Mouse (Mus musculus): Measurements from ENCODE around the gene Zfp335. TPM values are rescaled to one million over a fixed set of nuclear protein-coding genes. Genes with fewer than 3 reads are reported as not detected.

Zfp335 gene
- polyA plus RNA-seq, 1 experiment from 2014 or later: 8.0 TPM

DNA sequence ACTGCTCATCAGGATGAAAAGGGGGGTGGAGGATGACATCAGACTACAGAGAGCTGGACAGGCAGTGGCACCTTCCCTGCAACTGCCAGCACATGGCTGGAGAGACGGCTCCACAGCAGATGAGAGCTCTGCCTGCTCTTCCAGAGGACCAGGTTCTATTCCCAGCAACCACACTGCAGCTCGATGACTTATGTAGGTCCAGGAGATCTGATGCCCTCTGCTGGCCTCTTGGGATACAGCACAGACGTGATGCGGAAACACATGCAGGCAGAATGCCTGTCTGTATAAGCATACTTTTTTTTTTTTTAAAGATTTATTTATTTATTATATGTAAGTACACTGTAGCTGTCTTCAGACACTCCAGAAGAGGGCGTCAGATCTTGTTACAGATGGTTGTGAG is 6.8 kb upstream of the Zfp335 start:
- no peaks in the 10 kb centered on the region for H3K27me3 ChIP-seq (ENCODE audit: control insufficient read depth, insufficient read depth, low read length)
- 53% methylated on average over 4 of the region's 5 CpGs for WGBS
- H3K4me2 ChIP-seq (ENCODE audit: low read depth, low read length): no peak overlapping the region
- DNase-seq (ENCODE audit: low spot score): peak; percentile 60
- H3K36me3 ChIP-seq (replicated peaks; ENCODE audit: control insufficient read depth, insufficient read depth, low read depth, low read length): no peaks in the 10 kb centered on the region
- H3K9me3 ChIP-seq (replicated peaks; ENCODE audit: control insufficient read depth, low read length): no peaks in the 10 kb centered on the region
- ATAC-seq (replicated peaks; ENCODE audit: insufficient number of reproducible peaks, low FRiP score, low TSS enrichment, low read depth): no peak
- no peak overlapping the region for H3K27ac ChIP-seq (replicated peaks; ENCODE audit: low read depth, low read length)
- H3K9ac ChIP-seq (replicated peaks; ENCODE audit: low read length): no peak overlapping the region
- H3K4me3 ChIP-seq (ENCODE audit: low read depth, low read length): no peak overlapping the region
- H3K4me1 ChIP-seq (ENCODE audit: control insufficient read depth, insufficient read depth, low read length): no peaks in the 10 kb centered on the region

- no peak overlapping the region for H3K9ac ChIP-seq (replicated peaks; ENCODE audit: low read length)
- DNase-seq (ENCODE audit: low spot score) (no peak), ATAC-seq (replicated peaks; ENCODE audit: insufficient number of reproducible peaks, low FRiP score, low TSS enrichment, low read depth) (no peak)
- no peaks in the 10 kb centered on the region for H3K4me1 ChIP-seq (ENCODE audit: control insufficient read depth, insufficient read depth, low read length)
- H3K4me2 ChIP-seq (ENCODE audit: low read depth, low read length): no peak overlapping the region
- H3K27ac ChIP-seq (replicated peaks; ENCODE audit: low read depth, low read length): no peak overlapping the region
- no peaks in the 10 kb centered on the region for H3K36me3 ChIP-seq (replicated peaks; ENCODE audit: control insufficient read depth, insufficient read depth, low read depth, low read length)
- WGBS: 67% methylated on average over 10 of the region's 10 CpGs
- no peak overlapping the region for H3K4me3 ChIP-seq (ENCODE audit: low read depth, low read length)
- H3K27me3 ChIP-seq (ENCODE audit: control insufficient read depth, insufficient read depth, low read length): no peaks in the 10 kb centered on the region
- no peaks in the 10 kb centered on the region for H3K9me3 ChIP-seq (replicated peaks; ENCODE audit: control insufficient read depth, low read length)
Observed at GRCm38 (mm10) chr2:164917371-164917770, 5.8 kb upstream of the Zfp335 start.

GRCm38 (mm10) chr2:164916820-164917219 is 5.3 kb upstream of the Zfp335 start:
- Histone ChIP-seq H3K27ac (replicated peaks; ENCODE audit: low read depth, low read length) (no peak overlapping the region), H3K4me2 (ENCODE audit: low read depth, low read length) (no peak overlapping the region), H3K36me3 (replicated peaks; ENCODE audit: control insufficient read depth, insufficient read depth, low read depth, low read length) (no peaks in the 10 kb centered on the region), H3K4me3 (ENCODE audit: low read depth, low read length) (no peak overlapping the region), H3K4me1 (ENCODE audit: control insufficient read depth, insufficient read depth, low read length) (no peaks in the 10 kb centered on the region), H3K9ac (replicated peaks; ENCODE audit: low read length) (no peak overlapping the region), H3K9me3 (replicated peaks; ENCODE audit: control insufficient read depth, low read length) (no peaks in the 10 kb centered on the region), H3K27me3 (ENCODE audit: control insufficient read depth, insufficient read depth, low read length) (no peaks in the 10 kb centered on the region)
- DNase-seq (ENCODE audit: low spot score): no peak
- 70% methylated on average over 5 of the region's 5 CpGs for WGBS
- ATAC-seq (replicated peaks; ENCODE audit: insufficient number of reproducible peaks, low FRiP score, low TSS enrichment, low read depth): no peak

DNA sequence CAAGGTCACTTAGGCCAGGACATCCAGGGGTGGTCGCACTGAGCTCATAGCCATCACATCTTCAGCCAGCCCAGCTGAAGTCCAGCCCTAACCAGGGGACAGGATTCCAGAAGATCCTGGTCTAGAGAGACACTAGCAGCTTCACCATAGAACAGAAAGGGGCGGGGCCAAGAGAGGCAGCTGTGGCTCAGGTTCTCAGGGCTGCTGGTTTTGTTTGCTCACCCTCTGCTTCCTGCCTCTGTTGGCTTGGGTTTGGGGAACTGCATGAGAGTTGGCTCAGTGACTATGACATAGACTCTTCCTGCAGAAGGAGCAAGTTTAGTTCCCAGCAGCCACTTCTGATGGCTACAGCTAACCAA is 1.9 kb upstream of the Zfp335 start:
- Histone ChIP-seq H3K27ac (replicated peaks; ENCODE audit: low read depth, low read length) (no peak overlapping the region), H3K4me2 (ENCODE audit: low read depth, low read length) (no peak overlapping the region)
- 87% methylated on average over 2 of the region's 2 CpGs for WGBS

DNA sequence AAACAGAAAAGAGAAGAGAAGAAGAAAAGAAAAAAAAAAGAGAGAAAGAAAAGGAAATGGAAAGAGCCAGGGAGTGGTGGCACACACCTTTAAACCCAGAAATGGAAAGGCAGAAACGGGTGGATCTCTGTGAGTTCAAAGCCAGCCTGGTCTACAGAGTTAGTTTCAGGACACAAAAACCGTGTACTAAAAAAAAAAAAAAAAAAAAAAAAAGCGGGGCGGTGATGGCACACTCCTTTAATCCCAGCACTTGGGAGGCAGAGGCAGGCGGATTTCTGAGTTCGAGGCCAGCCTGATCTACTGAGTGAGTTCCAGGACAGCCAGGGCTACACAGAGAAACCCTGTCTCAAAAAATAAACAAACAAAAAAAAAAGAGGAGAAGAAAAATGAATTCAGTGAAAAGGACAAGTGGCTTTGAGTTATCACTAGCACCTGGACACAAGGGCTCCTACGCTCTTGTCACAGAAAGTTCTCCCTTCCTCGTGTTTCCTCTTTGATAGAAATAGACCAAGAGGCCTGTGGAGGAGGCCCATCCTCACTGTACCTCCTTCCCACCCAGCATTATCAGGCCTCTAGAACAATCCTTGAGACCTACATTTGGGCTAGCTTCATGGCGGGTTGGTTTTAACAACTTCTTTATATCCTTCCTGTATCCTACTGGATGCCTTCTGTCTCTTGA is 1.3 kb upstream of the Zfp335 start:
- Histone ChIP-seq H3K4me3 (ENCODE audit: low read depth, low read length) (peak overlapping the region; percentile 73; the same call in 1 of the 2 replicates), H3K27ac (replicated peaks; ENCODE audit: low read depth, low read length) (no peak overlapping the region), H3K9ac (replicated peaks; ENCODE audit: low read length) (no peak overlapping the region; the same call in 1 of the 2 replicates), H3K4me1 (ENCODE audit: control insufficient read depth, insufficient read depth, low read length) (no peaks in the 10 kb centered on the region), H3K4me2 (ENCODE audit: low read depth, low read length) (no peak overlapping the region; the same call in 1 of the 2 replicates), H3K27me3 (ENCODE audit: control insufficient read depth, insufficient read depth, low read length) (no peaks in the 10 kb centered on the region), H3K36me3 (replicated peaks; ENCODE audit: control insufficient read depth, insufficient read depth, low read depth, low read length) (peaks cover 9% of the 10 kb centered on the region), H3K9me3 (replicated peaks; ENCODE audit: control insufficient read depth, low read length) (no peaks in the 10 kb centered on the region)
- DNase-seq (ENCODE audit: low spot score) (no peak), ATAC-seq (replicated peaks; ENCODE audit: insufficient number of reproducible peaks, low FRiP score, low TSS enrichment, low read depth) (no peak)
- WGBS: 91% methylated on average over 8 of the region's 9 CpGs

More for the DNA sequence above, 1.9 kb upstream of the Zfp335 start:
- DNase-seq (ENCODE audit: low spot score): no peak
- Histone ChIP-seq H3K9me3 (replicated peaks; ENCODE audit: control insufficient read depth, low read length) (no peaks in the 10 kb centered on the region), H3K9ac (replicated peaks; ENCODE audit: low read length) (no peak overlapping the region; the same call in 1 of the 2 replicates), H3K36me3 (replicated peaks; ENCODE audit: control insufficient read depth, insufficient read depth, low read depth, low read length) (peaks cover 4% of the 10 kb centered on the region; the same call in 1 of the 2 replicates), H3K27me3 (ENCODE audit: control insufficient read depth, insufficient read depth, low read length) (no peaks in the 10 kb centered on the region), H3K4me1 (ENCODE audit: control insufficient read depth, insufficient read depth, low read length) (no peaks in the 10 kb centered on the region), H3K4me3 (ENCODE audit: low read depth, low read length) (no peak overlapping the region)
- no peak for ATAC-seq (replicated peaks; ENCODE audit: insufficient number of reproducible peaks, low FRiP score, low TSS enrichment, low read depth)

- H3K4me2 ChIP-seq (ENCODE audit: low read depth, low read length): peak overlapping the region; percentile 83
- H3K9ac ChIP-seq (replicated peaks; ENCODE audit: low read length): peak overlapping the region; percentile 98
- H3K4me3 ChIP-seq (ENCODE audit: low read depth, low read length): peak overlapping the region; percentile 73
- ATAC-seq (replicated peaks; ENCODE audit: insufficient number of reproducible peaks, low FRiP score, low TSS enrichment, low read depth): peak; percentile 8; the same call in 1 of the 2 replicates
- no peaks in the 10 kb centered on the region for H3K9me3 ChIP-seq (replicated peaks; ENCODE audit: control insufficient read depth, low read length)
- H3K27me3 ChIP-seq (ENCODE audit: control insufficient read depth, insufficient read depth, low read length): no peaks in the 10 kb centered on the region
- peak overlapping the region; percentile 98 for H3K27ac ChIP-seq (replicated peaks; ENCODE audit: low read depth, low read length)
- no peaks in the 10 kb centered on the region for H3K4me1 ChIP-seq (ENCODE audit: control insufficient read depth, insufficient read depth, low read length)
- H3K36me3 ChIP-seq (replicated peaks; ENCODE audit: control insufficient read depth, insufficient read depth, low read depth, low read length): peaks cover 17% of the 10 kb centered on the region
- 19% methylated on average over 12 of the region's 12 CpGs for WGBS
- DNase-seq (ENCODE audit: low spot score): peak; percentile 31
Observed at GRCm38 (mm10) chr2:164912151-164912550, 594 bp upstream of the Zfp335 start.

DNA sequence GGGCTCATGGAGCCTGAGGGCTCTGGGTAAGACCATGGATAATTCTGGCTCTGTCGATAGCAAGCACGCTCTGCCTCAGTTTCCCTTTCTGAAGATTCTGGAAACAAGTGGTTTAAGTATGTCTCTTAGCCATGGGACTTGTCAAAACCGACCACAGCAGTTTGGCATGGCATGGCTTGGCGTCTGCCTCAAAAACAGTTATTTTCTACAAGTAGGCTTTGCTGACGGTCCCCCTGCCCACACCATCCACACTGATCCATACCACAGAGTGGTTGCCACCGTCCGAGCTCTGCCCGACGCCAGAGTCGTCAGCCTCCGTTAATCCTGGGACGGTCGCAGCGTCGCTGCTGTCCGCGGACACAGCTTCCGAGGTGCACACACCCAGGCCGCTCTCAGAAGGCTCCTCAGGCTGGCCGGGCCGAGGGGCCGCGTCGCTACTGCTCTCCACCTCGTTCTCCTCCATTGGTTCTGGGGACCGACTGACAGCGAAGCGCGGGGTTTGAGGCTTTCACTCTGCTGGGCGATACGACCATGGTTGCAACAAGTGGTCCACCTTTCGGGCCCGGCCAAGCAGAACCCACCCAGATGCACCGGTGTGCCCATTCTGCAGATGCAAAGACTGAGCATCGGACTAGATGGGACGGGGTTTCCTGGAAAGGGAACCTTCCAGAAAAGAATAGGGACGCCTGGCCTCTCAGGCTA is 1.0 kb downstream of the Zfp335 start:
- DNase-seq (ENCODE audit: low spot score) (no peak), ATAC-seq (replicated peaks; ENCODE audit: insufficient number of reproducible peaks, low FRiP score, low TSS enrichment, low read depth) (peak; percentile 0; the same call in 1 of the 2 replicates)
- Histone ChIP-seq H3K4me2 (ENCODE audit: low read depth, low read length) (peak overlapping the region; percentile 83), H3K4me3 (ENCODE audit: low read depth, low read length) (peak overlapping the region; percentile 73), H3K9me3 (replicated peaks; ENCODE audit: control insufficient read depth, low read length) (peaks cover 4% of the 10 kb centered on the region), H3K4me1 (ENCODE audit: control insufficient read depth, insufficient read depth, low read length) (no peaks in the 10 kb centered on the region), H3K9ac (replicated peaks; ENCODE audit: low read length) (peak overlapping the region; percentile 98), H3K27me3 (ENCODE audit: control insufficient read depth, insufficient read depth, low read length) (no peaks in the 10 kb centered on the region), H3K27ac (replicated peaks; ENCODE audit: low read depth, low read length) (peak overlapping the region; percentile 98), H3K36me3 (replicated peaks; ENCODE audit: control insufficient read depth, insufficient read depth, low read depth, low read length) (peaks cover 30% of the 10 kb centered on the region)
- WGBS: 5% methylated on average over 37 of the region's 37 CpGs

DNA sequence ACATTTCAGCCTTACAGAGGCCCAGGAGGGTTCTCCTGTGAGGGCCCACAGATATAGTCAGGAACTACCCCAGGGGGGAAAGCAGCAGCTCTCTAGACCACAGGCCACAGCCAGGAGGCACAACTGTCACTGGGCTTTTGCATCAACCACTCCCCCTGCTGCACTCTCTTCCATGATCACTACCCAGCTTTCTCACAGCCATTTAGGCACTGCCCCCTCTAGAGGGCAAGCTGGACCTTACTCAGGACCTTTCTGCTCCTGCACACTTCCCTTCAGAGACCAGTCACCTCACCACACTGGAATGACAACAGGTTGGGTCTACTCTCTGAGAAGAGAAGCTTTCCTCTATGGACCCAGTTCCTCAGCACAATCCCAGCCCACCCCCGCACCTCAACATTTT is 2.0 kb downstream of the Zfp335 start:
- Histone ChIP-seq H3K4me3 (ENCODE audit: low read depth, low read length) (peak overlapping the region; percentile 73; the same call in 1 of the 2 replicates), H3K9me3 (replicated peaks; ENCODE audit: control insufficient read depth, low read length) (peaks cover 4% of the 10 kb centered on the region), H3K36me3 (replicated peaks; ENCODE audit: control insufficient read depth, insufficient read depth, low read depth, low read length) (peaks cover 35% of the 10 kb centered on the region), H3K9ac (replicated peaks; ENCODE audit: low read length) (peak overlapping the region; percentile 98), H3K4me1 (ENCODE audit: control insufficient read depth, insufficient read depth, low read length) (no peaks in the 10 kb centered on the region), H3K27me3 (ENCODE audit: control insufficient read depth, insufficient read depth, low read length) (no peaks in the 10 kb centered on the region), H3K4me2 (ENCODE audit: low read depth, low read length) (no peak overlapping the region), H3K27ac (replicated peaks; ENCODE audit: low read depth, low read length) (no peak overlapping the region)
- no peak for ATAC-seq (replicated peaks; ENCODE audit: insufficient number of reproducible peaks, low FRiP score, low TSS enrichment, low read depth)
- peak; percentile 32 for DNase-seq (ENCODE audit: low spot score)
- 81% methylated on average over 1 of the region's 1 CpGs for WGBS
